Mouse (Mus musculus) neural tube, embryonic 10.5 days (tissue): ENCODE results near the gene Zkscan1.

Experiments used
- DNase-seq: peaks from one replicate; pipeline ENCODE4 v3.0.0-alpha.2; 2017; ENCODE audit warnings: low spot score; ENCODE audit errors: extremely low spot score

The Zkscan1 gene

DNA sequence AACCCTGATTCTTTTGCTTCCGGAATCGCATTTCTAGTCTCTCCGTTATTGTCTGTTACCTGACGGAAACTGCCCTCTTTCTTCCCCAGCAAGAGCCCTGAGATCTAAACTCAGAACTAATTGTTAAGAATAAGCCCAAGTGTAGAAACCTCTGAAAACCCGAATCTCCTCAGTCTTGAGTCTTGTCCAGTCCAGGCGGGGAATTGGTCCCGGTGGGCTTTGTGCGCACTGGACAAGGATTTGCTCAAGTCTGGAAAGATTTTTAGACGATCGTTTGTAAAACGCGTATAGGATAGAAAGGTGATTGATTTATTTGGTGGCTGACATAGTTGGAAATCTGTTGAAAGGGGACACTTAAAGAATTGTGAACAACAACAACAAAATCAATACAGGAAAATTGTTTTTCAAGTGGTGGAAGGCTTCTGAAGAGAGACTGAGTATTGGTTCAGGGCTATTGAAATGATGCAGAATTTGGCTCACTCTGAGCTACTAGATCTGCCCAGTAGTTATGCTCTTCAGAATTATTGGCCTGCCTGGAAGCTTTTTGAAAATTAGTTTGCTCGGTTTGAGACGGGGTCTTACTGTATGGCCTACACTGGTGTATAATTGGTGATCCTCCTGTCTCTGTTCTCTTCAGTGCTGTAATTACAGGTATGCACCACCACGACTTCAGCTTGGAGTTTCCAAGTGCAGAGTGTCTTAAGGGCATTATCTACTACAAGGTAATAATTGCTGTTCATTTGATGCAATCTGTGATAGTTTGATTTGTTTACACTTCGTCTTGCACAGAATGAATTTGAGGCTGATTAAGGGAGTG is 32.5 kb downstream of the Zkscan1 start:
- no peak for DNase-seq

DNA sequence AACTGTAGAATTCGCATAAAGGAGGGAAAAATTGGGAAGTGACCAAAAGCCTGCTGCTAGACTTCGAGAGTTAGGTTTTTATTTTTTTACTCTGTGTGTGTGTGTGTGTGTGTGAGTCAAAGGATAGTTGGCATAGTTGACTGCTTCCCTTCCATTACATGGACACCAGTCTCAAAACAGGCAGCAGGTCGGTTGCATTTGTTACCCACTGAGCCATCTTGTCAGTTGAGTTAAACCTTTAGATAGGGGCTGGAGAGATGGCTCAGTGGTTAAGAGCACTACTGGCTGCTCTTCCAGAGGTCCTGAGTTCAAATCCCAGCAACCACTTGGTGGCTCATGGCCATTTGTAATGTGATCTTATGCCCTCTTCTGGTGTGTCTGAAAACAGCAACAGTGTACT is 33.2 kb downstream of the Zkscan1 start:
- DNase-seq: no peak

DNA sequence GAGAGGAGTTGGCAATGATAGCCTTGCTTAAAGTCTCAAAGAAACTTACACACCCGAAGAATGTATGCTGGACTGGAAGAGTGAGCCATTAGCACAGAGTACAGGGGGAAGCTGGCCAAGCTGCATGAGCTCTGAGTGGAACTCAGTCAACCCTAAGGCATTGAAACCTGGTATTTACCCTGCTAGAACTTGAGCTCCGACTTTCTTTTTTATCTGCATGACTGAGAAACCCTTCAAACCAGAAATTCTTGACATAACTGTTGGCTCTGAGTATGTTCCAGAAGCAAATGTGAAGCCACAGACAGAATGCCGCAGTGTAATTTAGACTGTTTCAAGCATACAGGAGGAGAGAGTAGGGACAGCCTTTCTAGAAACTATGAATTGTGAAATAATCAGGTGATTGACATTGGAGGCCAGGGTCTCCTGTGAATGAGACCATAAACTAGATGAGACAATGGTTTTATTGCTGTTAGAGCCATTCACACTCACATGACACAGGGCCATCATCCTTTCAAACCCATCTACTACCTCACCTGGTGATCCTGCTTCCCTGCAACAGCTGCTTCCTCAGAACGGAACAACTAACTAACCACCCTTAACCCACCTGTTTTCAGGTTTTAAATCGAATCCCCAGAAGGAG is 47.7 kb downstream of the Zkscan1 start:
- DNase-seq: no peak

DNA sequence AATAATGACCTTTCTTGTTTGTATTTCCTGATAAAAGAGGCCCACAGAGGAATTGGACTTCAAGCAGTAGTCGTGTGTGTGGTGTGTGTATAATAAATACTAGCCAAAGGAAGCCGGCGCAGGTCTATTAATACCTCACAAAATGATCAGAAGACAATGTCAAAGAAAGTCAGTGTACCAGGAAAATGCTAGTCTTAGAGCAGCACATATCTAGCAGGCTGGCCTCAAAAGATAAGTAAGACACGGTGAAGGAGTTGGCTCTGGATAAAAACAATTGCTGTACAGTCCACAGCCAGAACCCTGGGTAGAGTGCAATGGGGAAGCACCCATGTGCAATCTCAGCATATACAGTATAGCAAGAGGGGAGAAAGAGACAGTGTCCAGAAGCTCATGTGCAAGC is 52.4 kb downstream of the Zkscan1 start:
- DNase-seq: no peak

DNA sequence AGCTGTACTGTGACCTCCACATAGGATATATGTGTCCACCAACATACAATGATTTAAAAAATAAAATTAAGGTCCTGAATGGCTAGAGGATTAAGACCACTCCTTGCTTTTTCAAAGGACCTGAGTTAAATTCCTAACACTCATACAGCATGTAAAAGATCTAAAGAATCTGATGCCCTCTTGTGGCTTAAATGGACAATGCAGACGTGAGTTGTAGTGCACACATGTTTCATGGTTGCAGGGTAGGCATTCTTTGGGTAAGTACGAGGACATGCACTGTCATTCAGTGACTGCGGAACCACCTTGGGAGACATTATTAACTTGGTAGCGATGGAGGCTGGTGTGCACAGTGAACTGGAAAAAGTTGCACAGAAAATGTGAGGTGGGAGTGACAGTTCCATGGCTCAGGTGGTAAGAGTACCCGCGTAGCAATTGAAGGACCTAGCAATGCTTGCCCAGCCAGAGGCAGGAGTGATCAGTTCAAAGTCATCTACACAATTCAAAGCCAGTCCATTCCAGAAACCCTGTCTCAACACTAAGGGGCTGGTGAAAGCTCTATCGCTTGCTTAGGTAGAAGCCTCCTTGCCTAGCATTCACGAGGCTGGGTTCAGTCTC is 53.2 kb downstream of the Zkscan1 start:
- DNase-seq: no peak

DNA sequence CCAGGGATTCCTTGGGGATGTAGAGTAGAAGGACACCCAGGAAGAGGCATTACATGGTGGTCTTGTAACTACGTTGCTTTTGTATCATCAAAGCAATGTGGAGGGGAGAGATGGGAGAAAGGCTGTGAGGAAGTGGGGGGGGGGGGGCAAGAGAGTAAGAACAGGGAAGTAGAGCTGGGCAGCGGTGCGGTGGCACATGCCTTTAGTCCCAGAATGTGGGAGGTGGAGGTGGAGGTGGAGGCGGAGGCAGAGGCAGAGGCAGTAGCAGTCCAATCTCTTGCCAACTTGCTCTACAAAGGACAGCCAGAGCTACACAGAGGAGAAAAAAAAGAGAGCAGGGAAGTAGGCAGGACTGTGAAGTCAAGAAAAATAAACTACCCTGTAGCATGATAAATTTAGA is 53.7 kb downstream of the Zkscan1 start:
- DNase-seq: no peak

DNA sequence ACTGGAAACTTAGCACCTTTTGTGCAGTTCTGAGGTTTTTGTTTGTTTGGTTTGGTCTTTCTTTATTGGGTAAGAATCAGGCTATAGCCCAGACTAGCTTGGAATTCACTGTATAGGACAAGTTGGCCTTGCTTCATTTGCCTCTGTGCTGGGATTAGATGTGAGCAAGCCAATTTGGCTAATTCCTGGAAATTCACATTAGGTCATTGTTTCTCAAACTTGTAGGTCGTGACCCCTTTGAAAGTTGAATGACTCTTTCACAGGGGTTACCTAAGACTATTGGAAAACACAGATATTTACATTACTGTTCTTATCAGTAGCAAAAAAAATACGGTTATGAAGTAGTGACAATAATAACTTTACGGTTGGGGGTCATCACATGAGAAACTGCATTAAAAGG is 69.5 kb downstream of the Zkscan1 start:
- DNase-seq: no peak

DNA sequence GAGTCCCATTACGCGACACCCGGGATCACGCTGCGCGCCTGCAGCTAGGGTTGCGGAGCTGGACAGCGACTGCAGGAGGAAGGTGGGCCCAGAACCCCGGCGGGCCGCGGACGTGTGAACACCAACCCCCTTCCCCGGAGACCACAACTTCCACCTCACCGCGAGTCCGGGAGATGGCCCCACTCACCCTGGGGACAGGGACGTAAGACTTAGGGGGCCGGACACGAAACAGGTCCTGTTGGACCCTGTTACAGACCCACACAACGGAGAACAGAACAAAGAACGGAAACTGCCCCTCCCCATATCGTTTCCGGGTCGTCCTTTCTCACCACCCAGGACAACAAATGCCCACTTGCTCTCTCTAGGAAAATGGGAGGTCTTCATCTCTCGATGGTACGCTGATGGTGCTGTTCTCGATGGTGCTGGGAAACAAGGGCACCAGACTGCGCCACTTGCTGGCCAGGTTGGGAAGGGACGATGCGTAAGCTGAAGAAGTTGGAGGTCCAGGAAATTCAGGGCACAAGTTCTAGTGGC is 70.6 kb downstream of the Zkscan1 start, which contains the start of gene Zfp113:
Gene Zfp113 (minus strand): TSS at position 302 of the 534 bp plus-strand sequence.
- DNase-seq: peak; percentile 90
